ENCODE assay signal across 7 mouse cellular contexts in genomic region chr19:6452030-6452494, GRCm38 (mm10). TPM values are rescaled to one million over a fixed set of nuclear protein-coding genes. Genes with fewer than 3 reads are reported as not detected.
DNase-seq lines count a peak whose midpoint lies in the region; ATAC-seq and TF ChIP-seq lines count a peak whose summit lies in the region.

No protein-coding gene starts in this region.

- no peaks in the 10 kb centered on the region for H3K9me3 ChIP-seq in limb, embryonic 10.5 days (replicated peaks)
- no peaks in the 10 kb centered on the region for H3K9me3 ChIP-seq in midbrain, embryonic 13.5 days

- peak; percentile 68 for ATAC-seq in midbrain, embryonic 13.5 days

- WGBS in limb, embryonic 10.5 days: 29% methylated on average over 6 of the region's 6 CpGs
- 18% methylated on average over 6 of the region's 6 CpGs for WGBS in midbrain, embryonic 13.5 days
- WGBS in small intestine, adult 2 months: 28% methylated on average over 6 of the region's 6 CpGs

- DNase-seq in adrenal gland, adult 2 months: peak; percentile 84
- DNase-seq in embryo, embryonic 11.5 days (ENCODE audit: low read depth, low spot score): peak; percentile 65
- peak; percentile 86 to 89 for DNase-seq in heart, adult 18-20 months
- DNase-seq in kidney, adult 18-20 months: peak; percentile 77
- DNase-seq in limb, embryonic 10.5 days (ENCODE audit: low spot score): peak; percentile 68

- 0 out of 2 replicates have a peak overlapping the region, but pooled peaks have one; percentile 21 for H3K9ac ChIP-seq in midbrain, embryonic 13.5 days (replicated peaks)

- no peak for TF ChIP-seq POLR2A in small intestine, adult 2 months (IDR thresholded peaks at IDR 0.05; ENCODE audit: low read depth, low read length)

- H3K4me1 ChIP-seq in limb, embryonic 10.5 days: peaks cover 30% of the 10 kb centered on the region
- H3K4me1 ChIP-seq in midbrain, embryonic 13.5 days (replicated peaks): peaks cover 80% of the 10 kb centered on the region
- peaks cover 1% of the 10 kb centered on the region; the same call in 1 of the 2 replicates for H3K4me1 ChIP-seq in small intestine, adult 2 months (ENCODE audit: control insufficient read depth, insufficient read depth, insufficient read length, low read length)

- H3K36me3 ChIP-seq in limb, embryonic 10.5 days: no peaks in the 10 kb centered on the region
- peaks cover 20% of the 10 kb centered on the region; the same call in 1 of the 2 replicates for H3K36me3 ChIP-seq in midbrain, embryonic 13.5 days
- H3K36me3 ChIP-seq in small intestine, adult 2 months (ENCODE audit: control insufficient read depth, insufficient read depth, low read length): no peaks in the 10 kb centered on the region

- no peak overlapping the region for H3K4me3 ChIP-seq in limb, embryonic 10.5 days
- H3K4me3 ChIP-seq in midbrain, embryonic 13.5 days (replicated peaks): no peak overlapping the region
- no peak overlapping the region for H3K4me3 ChIP-seq in small intestine, adult 2 months (ENCODE audit: low read depth, low read length)

- peak overlapping the region; percentile 38 for H3K27ac ChIP-seq in limb, embryonic 10.5 days
- peak overlapping the region; percentile 91 for H3K27ac ChIP-seq in midbrain, embryonic 13.5 days
- H3K27ac ChIP-seq in small intestine, adult 2 months (ENCODE audit: insufficient read depth, low read depth, low read length): no peak overlapping the region; the same call in 1 of the 2 replicates

- H3K27me3 ChIP-seq in limb, embryonic 10.5 days (ENCODE audit: low read depth, poor library complexity, severe bottlenecking): peaks cover 59% of the 10 kb centered on the region
- peaks cover 2% of the 10 kb centered on the region; the same call in 1 of the 2 replicates for H3K27me3 ChIP-seq in midbrain, embryonic 13.5 days
- H3K27me3 ChIP-seq in small intestine, adult 2 months (ENCODE audit: control insufficient read depth, insufficient read depth, low read length): 0 out of 2 replicates have a peak, but pooled peaks cover 3% of the 10 kb centered on the region

- peak; percentile 73 for TF ChIP-seq CTCF in small intestine, adult 2 months (IDR thresholded peaks at IDR 0.05; ENCODE audit: extremely low read depth, insufficient read length, insufficient replicate concordance, low read depth, low read length)

- no peak overlapping the region for H3K4me2 ChIP-seq in midbrain, embryonic 13.5 days (replicated peaks)

RNA-seq across cellular contexts. Expression of gene Nrxn2, which starts 33.5 kb away (rescaled TPM):
- total RNA-seq in adrenal gland, adult 2 months (2021): 10 to 100 TPM; 12.1 to 14.0 TPM
- polyA plus RNA-seq in adrenal gland, adult 2 months (2012; rRNA removed): 14.3 and 18.1 TPM in 2 replicates
- total RNA-seq in heart, adult 18-20 months (2021): 1 to 10 TPM; 4.3 to 4.8 TPM
- polyA plus RNA-seq in limb, embryonic 10.5 days (2016; fragmentation: Nextera tagmentation; extraction: Ambion mirVana): 0.78 and 1.5 TPM in 2 replicates
- polyA plus RNA-seq in midbrain, embryonic 13.5 days (2015; fragmentation: Nextera tagmentation; extraction: Ambion mirVana): 20.7 and 24.3 TPM in 2 replicates
- 2.0 and 2.9 TPM in 2 replicates for polyA plus RNA-seq in small intestine, adult 2 months (2012; rRNA removed)

RNA-seq across cellular contexts. Expression of gene Rasgrp2, which starts 52.9 kb away (rescaled TPM):
- total RNA-seq in adrenal gland, adult 2 months (2021): 10 to 100 TPM; 31.4 to 37.0 TPM
- polyA plus RNA-seq in adrenal gland, adult 2 months (2012; rRNA removed): 79.6 and 84.5 TPM in 2 replicates
- 10 to 100 TPM; 37.7 to 53.4 TPM for total RNA-seq in heart, adult 18-20 months (2021)
- 14.6 and 16.7 TPM in 2 replicates for polyA plus RNA-seq in limb, embryonic 10.5 days (2016; fragmentation: Nextera tagmentation; extraction: Ambion mirVana)
- 28.5 and 29.6 TPM in 2 replicates for polyA plus RNA-seq in midbrain, embryonic 13.5 days (2015; fragmentation: Nextera tagmentation; extraction: Ambion mirVana)
- 38.3 and 40.9 TPM in 2 replicates for polyA plus RNA-seq in small intestine, adult 2 months (2012; rRNA removed)
